Mouse (Mus musculus): ENCODE results near the gene Prkcz. TPM values are rescaled to one million over a fixed set of nuclear protein-coding genes. Genes with fewer than 3 reads are reported as not detected.

The Prkcz gene
- total RNA-seq, 2 experiments from 2014 or later, result 221 to 226 TPM

- Histone ChIP-seq H3K27ac (peak overlapping the region; percentile 92), H3K4me3 (peak overlapping the region; percentile 9; the same call in 1 of the 2 replicates)
- DNase-seq (ENCODE audit: extremely low spot score in 1 of 2, low spot score in 2 of 2), result peak; percentile 56 to 61
- intact Hi-C loops (cut with DNase I), result loop anchor here (2.0 to 5.0 kb wide), 3 partner anchors 21 to 208 kb away; no protein-coding TSS in a partner anchor
- TF ChIP-seq CTCF (IDR thresholded peaks at IDR 0.05), result no peak
Measured at GRCm38 (mm10) chr4:155305531-155306031, 55.6 kb downstream of the Prkcz start.

- no peak for TF ChIP-seq CTCF (IDR thresholded peaks at IDR 0.05)
- intact Hi-C loops (cut with DNase I), result loop anchor here (2.0 to 5.0 kb wide), 3 partner anchors 20 to 207 kb away; no protein-coding TSS in a partner anchor
- DNase-seq (ENCODE audit: extremely low spot score in 1 of 2, low spot score in 2 of 2), result no peak
- Histone ChIP-seq H3K4me3 (no peak overlapping the region), H3K27ac (peak overlapping the region; percentile 92)
Measured at GRCm38 (mm10) chr4:155304508-155305096, 56.6 kb downstream of the Prkcz start.

GRCm38 (mm10) chr4:155301965-155302364, 59.2 kb downstream of the Prkcz start:
- intact Hi-C loops (cut with DNase I), result no loop called here
- no peak for DNase-seq (ENCODE audit: extremely low spot score in 1 of 2, low spot score in 2 of 2)
- H3K4me3 ChIP-seq, result no peak overlapping the region; the same call in 1 of the 2 replicates
- no peak for TF ChIP-seq CTCF (IDR thresholded peaks at IDR 0.05)
- H3K27ac ChIP-seq, result peak overlapping the region; percentile 90

GRCm38 (mm10) chr4:155301098-155301447, 60.1 kb downstream of the Prkcz start:
- no peak for DNase-seq (ENCODE audit: extremely low spot score in 1 of 2, low spot score in 2 of 2)
- intact Hi-C loops (cut with DNase I), result no loop called here
- Histone ChIP-seq H3K27ac (peak overlapping the region; percentile 90), H3K4me3 (no peak overlapping the region)
- no peak for TF ChIP-seq CTCF (IDR thresholded peaks at IDR 0.05)

- no peak for TF ChIP-seq CTCF (IDR thresholded peaks at IDR 0.05)
- peak overlapping the region; percentile 90 for H3K27ac ChIP-seq
- no peak overlapping the region for H3K4me3 ChIP-seq
- no peak for DNase-seq (ENCODE audit: extremely low spot score in 1 of 2, low spot score in 2 of 2)
- intact Hi-C loops (cut with DNase I), result no loop called here
Measured at GRCm38 (mm10) chr4:155300421-155301097, 60.6 kb downstream of the Prkcz start.

GRCm38 (mm10) chr4:155298826-155299225, 62.3 kb downstream of the Prkcz start:
- TF ChIP-seq CTCF (IDR thresholded peaks at IDR 0.05), result no peak
- no peak for DNase-seq (ENCODE audit: extremely low spot score in 1 of 2, low spot score in 2 of 2)
- H3K27ac ChIP-seq, result 0 out of 2 replicates have a peak overlapping the region, but pooled peaks have one; percentile 21
- H3K4me3 ChIP-seq, result no peak overlapping the region
- intact Hi-C loops (cut with DNase I), result no loop called here

GRCm38 (mm10) chr4:155297057-155297456, 64.1 kb downstream of the Prkcz start:
- intact Hi-C loops (cut with DNase I), result no loop called here
- peak overlapping the region; percentile 64 for H3K27ac ChIP-seq
- TF ChIP-seq CTCF (IDR thresholded peaks at IDR 0.05), result peak; percentile 53
- no peak overlapping the region for H3K4me3 ChIP-seq
- DNase-seq (ENCODE audit: extremely low spot score in 1 of 2, low spot score in 2 of 2), result no peak

GRCm38 (mm10) chr4:155295996-155296395, 65.2 kb downstream of the Prkcz start:
- Histone ChIP-seq H3K4me3 (no peak overlapping the region), H3K27ac (peak overlapping the region; percentile 64)
- intact Hi-C loops (cut with DNase I), result no loop called here
- peak in 1 of 2 experiments; percentile 49 for DNase-seq (ENCODE audit: extremely low spot score in 1 of 2, low spot score in 2 of 2)
- TF ChIP-seq CTCF (IDR thresholded peaks at IDR 0.05), result peak; percentile 59

- no peak for DNase-seq (ENCODE audit: extremely low spot score in 1 of 2, low spot score in 2 of 2)
- no peak overlapping the region for H3K4me3 ChIP-seq
- peak; percentile 29 for TF ChIP-seq CTCF (IDR thresholded peaks at IDR 0.05)
- intact Hi-C loops (cut with DNase I), result no loop called here
- H3K27ac ChIP-seq, result peak overlapping the region; percentile 70
Measured at GRCm38 (mm10) chr4:155295026-155295590, 66.1 kb downstream of the Prkcz start.

- intact Hi-C loops (cut with DNase I), result no loop called here
- DNase-seq (ENCODE audit: extremely low spot score in 1 of 2, low spot score in 2 of 2), result no peak
- peak overlapping the region; percentile 70; the same call in 1 of the 2 replicates for H3K27ac ChIP-seq
- TF ChIP-seq CTCF (IDR thresholded peaks at IDR 0.05), result no peak
- no peak overlapping the region for H3K4me3 ChIP-seq
Measured at GRCm38 (mm10) chr4:155294381-155294780, 66.8 kb downstream of the Prkcz start.

GRCm38 (mm10) chr4:155292863-155293262, 68.3 kb downstream of the Prkcz start:
- H3K4me3 ChIP-seq, result no peak overlapping the region
- no peak for DNase-seq (ENCODE audit: extremely low spot score in 1 of 2, low spot score in 2 of 2)
- intact Hi-C loops (cut with DNase I), result no loop called here
- no peak for TF ChIP-seq CTCF (IDR thresholded peaks at IDR 0.05)
- H3K27ac ChIP-seq, result no peak overlapping the region

GRCm38 (mm10) chr4:155290045-155290444, 71.1 kb downstream of the Prkcz start:
- TF ChIP-seq CTCF (IDR thresholded peaks at IDR 0.05), result no peak
- DNase-seq (ENCODE audit: extremely low spot score in 1 of 2, low spot score in 2 of 2), result no peak
- Histone ChIP-seq H3K27ac (no peak overlapping the region), H3K4me3 (no peak overlapping the region)
- intact Hi-C loops (cut with DNase I), result no loop called here
